Mouse (Mus musculus) naive thymus-derived CD4-positive, alpha-beta T cell, adult 5 months (primary cell): ENCODE results near the gene Zfp873. TPM values are rescaled to one million over a fixed set of nuclear protein-coding genes. Genes with fewer than 3 reads are reported as not detected.

Experiments used
- polyA plus RNA-seq: library from polyadenylated mRNA; unstranded; fragments of 100-300 nt; shearing (Covaris generic); gene quantifications from one replicate; pipeline ENCODE4 v1.2.1, GENCODE M21; 2017

Zfp873 gene
- polyA plus RNA-seq, result 4.5 TPM

GRCm38 (mm10) chr10:82047597-82048459 lies at the start of gene Zfp873:
Gene Zfp873, plus strand, starts transcription at chr10:82048123.

GRCm38 (mm10) chr10:82082728-82083621 lies 35.1 kb downstream of the Zfp873 start, which contains the start of gene BC024063:
Gene BC024063, plus strand, starts transcription at chr10:82083353.

Other genes starting within 250 kb of the Zfp873 start
- gene Gm4767, start 235.9 kb upstream of the Zfp873 start, polyA plus RNA-seq, result 3.2 TPM
- 1.3 TPM for gene Gm32687, start 184.2 kb upstream of the Zfp873 start, polyA plus RNA-seq
- gene Zfp781, start 117.6 kb upstream of the Zfp873 start, polyA plus RNA-seq, result not detected
- 2.3 TPM for gene BC024063, start 35.2 kb downstream of the Zfp873 start, polyA plus RNA-seq
- 4.9 TPM for gene AU041133, start 79.9 kb downstream of the Zfp873 start, polyA plus RNA-seq
- 5.0 TPM for gene Zfp938, start 193.2 kb downstream of the Zfp873 start, polyA plus RNA-seq